Mouse (Mus musculus) layer of hippocampus, adult 18-20 months (tissue): Measurements from ENCODE around the gene Mpzl1. TPM values are rescaled to one million over a fixed set of nuclear protein-coding genes. Genes with fewer than 3 reads are reported as not detected.
A peak's percentile ranks its signal among the peaks of the same experiment; 100 is the strongest.

ENCODE experiments used
- DNase-seq, 2 experiments: peaks; one replicate each; pipeline ENCODE4 v3.0.0; 2022; ENCODE audit warnings: low spot score in 2 of 2
- total RNA-seq, 2 experiments: library from RNA; stranded (reverse); gene quantifications; 2 replicates each; pipeline ENCODE4 v1.2.3; 2021

The Mpzl1 gene
- total RNA-seq, 2 experiments from 2014 or later: 28.4 to 31.0 TPM

DNA sequence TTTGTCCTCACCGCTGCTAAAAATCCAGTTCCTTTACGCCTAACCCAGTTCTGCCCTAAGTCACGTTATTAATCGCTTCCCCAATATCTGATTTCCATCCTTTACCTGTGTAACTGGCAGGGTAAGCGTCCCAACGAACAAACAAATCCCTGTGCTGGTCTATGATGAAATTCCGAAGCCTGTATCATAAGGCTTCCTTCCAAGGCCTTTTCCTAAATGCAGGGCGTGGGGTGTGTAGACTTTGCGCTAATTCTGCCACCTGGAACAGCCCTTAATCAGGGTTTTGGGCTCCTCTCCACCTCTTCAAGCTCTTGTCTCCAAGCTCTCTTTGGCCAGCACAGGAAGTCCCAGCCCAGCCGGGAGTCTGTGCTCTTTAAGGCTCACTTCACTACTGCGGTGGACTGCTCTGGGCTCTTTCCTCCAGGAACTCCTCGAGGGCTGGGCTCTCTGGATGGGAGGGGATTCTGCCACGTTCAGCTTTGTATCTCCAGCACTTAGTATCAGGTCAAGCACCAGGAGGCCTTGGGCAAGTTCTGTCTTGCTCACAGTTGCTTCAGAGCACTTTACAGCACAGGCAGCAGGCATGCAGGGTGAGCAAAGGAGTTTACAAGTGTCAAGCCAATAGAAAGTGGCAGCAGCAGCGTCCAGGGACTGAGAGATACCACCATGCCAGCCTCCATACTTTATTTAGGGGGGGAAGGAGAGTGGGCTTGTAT is 48.8 kb downstream of the Mpzl1 start:
- DNase-seq: no peak

DNA sequence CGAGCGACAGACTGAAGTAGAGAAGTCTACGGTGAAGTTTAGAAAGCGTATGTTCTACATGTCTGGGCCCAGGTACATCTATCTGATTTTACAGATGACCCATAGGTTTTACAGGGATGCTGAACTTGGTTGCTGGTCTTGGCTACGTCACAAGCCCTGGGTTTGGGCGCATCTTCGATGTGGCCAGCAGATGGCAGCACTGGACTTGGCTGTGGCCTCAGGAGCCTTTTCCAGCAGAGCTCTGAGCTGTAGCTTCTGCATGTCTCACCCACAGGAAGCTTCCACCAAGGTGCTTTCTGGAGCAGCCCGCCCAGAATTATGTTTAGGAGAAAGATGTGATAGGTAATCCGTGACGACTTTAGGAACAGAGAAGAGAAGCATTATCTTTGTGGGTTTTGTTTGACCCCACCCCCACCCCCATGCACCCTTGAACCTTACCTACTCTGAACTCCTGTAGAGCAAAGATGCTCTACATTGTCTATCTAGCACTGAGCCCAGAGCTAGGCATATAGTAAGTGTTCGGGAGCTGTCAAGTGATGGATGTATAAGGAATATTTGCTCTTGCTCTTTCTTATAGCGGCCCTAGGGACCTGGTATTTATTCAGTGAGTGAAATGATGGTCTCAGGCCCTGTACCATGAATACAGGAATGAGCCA is 50.7 kb downstream of the Mpzl1 start:
- peak; percentile 80 to 95 for DNase-seq

DNA sequence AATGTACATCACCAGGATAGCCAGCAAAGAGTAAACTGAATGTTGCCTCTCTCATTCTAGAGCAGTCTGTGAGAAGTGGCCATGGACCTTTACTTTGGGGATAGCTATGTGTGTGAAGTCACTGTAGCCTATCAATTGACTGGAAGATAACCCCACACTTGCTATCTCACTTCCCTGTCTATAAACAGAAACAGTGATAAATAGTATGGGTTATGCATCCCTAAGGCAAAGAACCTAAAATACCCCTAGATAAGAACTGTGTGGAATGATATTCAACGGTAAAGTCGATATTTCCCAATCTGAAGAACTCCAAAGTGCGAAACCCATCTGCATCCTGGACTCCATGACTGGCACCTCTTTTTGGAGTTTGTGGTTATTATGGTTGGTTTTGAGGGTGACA is 53.1 kb downstream of the Mpzl1 start:
- no peak for DNase-seq

DNA sequence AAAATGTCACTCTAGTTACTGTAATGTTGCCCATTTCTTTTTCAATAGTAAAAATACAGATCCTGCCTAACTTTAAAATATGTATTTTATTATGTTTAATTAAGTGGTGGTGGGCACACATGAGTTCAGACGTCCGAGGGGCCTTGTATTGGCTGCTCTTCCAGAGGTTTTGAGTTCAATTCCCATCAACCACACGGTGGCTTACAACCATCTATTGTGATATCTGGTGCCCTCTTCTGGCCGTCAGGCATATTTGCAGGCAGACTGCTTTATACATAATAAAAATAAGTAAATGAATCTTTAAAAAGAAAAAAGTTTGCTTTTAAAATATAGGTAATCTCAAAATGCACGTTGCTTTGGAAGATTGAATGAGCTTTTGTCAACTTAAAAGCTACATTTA is 55.0 kb downstream of the Mpzl1 start:
- DNase-seq: no peak

DNA sequence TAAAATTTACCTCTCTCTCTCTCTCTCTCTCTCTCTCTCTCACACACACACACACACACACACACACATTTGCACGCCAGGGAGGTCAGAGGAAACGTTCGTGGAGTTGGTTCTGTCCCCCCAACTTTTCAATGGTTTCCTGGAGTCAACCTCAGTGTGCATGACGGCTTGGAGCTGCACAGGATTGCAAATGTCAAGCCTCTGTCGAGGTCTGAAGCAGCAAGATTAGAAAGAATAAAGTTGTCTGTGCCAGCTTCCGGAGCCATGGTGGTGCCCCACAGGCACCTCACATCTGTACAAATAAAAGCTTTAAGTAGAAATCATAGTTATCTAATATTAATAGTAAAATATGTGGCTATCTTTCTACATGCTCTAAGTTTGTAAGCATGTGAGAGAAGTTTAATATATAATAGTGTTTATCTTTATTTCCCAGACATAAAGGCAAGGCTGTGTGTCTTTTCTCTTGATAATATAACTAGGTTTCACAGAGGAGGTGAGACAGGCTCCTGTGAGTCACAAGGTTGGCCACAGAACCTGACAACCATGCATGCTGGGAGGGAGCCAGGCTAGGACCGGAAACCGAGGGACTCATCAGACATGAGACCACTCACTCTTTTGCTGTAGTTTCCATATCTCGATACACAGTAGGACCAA is 57.8 kb downstream of the Mpzl1 start:
- no peak for DNase-seq

DNA sequence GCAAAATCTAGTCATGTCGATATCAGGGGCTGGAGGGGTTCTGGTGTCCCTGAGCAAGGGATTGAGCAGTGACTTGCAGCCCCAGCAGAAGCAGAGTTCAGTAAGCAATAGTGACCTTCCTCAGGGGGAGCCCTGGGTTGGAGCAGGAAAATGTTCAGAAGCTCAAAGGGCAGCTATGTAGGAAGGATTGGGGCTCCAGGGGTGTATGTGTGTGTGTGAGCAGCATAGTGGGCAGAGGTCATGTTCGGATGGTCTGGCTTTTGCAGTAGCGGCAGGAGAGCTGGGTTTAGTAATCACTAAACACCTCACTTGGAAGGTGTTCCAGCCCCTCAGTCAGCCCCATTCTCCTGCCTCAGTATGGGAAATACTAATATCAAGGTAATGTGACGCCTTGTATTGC is 58.3 kb downstream of the Mpzl1 start:
- no peak for DNase-seq

DNA sequence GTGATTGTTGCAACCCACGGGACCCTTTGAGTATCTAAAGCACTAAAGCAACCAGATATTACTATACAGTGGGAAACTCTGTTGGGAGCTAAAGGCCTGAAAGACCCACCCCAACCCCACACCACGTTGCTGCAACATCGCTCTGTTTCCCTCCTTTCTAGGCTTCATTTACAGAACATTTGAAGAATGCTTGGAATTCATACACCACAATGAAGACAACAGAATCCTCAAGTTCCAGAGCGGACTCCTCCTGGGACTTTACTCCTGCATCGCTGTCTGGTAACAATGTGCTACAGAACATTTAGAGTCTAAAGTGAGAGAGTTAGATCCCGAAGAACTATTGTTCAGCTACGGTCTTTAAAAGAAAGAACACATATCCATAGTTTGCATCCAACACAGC is 66.9 kb downstream of the Mpzl1 start:
- no peak for DNase-seq

DNA sequence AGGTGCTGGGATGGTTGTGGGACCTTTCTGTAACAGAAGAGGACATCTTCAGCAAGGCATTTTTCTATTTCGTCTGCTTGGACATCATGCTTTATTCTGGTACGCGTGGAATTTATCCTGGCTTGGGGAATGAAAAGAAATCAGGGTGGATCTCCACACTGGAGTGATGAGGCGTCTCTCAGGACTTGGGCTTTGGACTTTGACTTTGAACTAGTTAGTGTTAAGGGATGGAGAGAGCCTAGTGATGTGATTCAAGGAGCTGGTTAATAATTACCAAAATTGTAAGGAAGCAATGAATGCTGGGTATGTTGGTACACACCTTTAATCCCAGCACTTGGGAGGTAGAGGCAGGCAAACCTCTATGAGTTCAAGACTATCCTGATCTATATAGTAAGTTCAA is 69.1 kb downstream of the Mpzl1 start:
- no peak for DNase-seq

DNA sequence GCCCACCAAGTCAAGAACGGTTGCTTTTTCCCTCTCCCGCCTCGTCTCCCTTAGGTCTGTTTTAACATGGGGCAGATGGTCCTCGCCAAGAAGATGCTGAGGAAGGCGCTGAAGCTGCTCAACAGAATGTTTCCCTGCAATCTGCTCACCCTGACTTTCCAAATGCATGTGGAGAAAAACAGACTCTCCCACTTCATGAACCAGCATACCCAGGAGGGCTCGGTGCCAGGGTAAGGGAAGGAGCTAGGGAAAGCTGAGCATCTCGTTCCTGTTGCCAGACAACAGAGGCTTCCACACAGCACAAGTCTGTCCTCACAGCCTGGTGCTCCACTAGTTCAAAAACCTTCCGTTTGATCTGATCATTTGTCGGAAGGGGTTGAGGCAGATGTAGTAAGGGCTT is 75.3 kb downstream of the Mpzl1 start:
- DNase-seq: peak; percentile 87 to 92

DNA sequence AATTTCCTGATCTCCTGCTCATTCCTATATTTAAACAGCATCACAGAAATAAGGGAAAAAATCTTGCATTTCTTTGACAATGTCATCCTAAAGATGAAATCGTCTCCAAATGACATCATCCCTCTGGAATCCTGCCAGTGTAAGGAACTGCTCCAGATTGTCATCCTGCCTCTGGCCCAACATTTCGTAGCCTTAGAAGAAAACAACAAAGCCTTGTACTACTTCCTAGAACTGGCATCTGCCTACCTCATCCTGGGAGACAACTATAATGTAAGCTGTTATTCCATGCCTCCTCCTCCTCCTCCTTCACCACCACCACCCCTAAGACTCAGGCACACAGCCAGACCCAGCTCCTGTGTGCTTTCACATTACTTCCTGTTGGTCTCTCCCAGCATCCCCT is 77.6 kb downstream of the Mpzl1 start:
- DNase-seq: peak; percentile 48

Other genes with a start within 250 kb of the Mpzl1 start
- 10 to 100 TPM; 84.8 to 86.0 TPM for gene Dcaf6, start 174.1 kb downstream of the Mpzl1 start, total RNA-seq
- gene Mpc2, start 173.9 kb downstream of the Mpzl1 start, total RNA-seq: 100 to 1,000 TPM; 120 to 127 TPM
- under 1 TPM; 0.27 to 0.38 TPM for gene Adcy10, start 149.4 kb downstream of the Mpzl1 start, total RNA-seq
- gene Rcsd1, start 75.2 kb upstream of the Mpzl1 start, total RNA-seq: 1 to 10 TPM; 4.7 to 4.8 TPM
- 10 to 100 TPM; 25.6 to 28.8 TPM for gene Creg1, start 129.2 kb upstream of the Mpzl1 start, total RNA-seq
- not detected for gene Cd247, start 154.1 kb upstream of the Mpzl1 start, total RNA-seq